Mouse (Mus musculus): ENCODE measurements at regions not wholly inside any gene's neighbourhood (a gene's known extent, or its start where the extent isn't known, plus 50 kb on each side); places are given as distances from the start of the nearest gene placed in this dataset.
"Not testable (repeated sequence)": the region's sequence is repeated elsewhere in the genome, so short reads cannot be mapped to it uniquely, and the experiment has no call there.

DNA sequence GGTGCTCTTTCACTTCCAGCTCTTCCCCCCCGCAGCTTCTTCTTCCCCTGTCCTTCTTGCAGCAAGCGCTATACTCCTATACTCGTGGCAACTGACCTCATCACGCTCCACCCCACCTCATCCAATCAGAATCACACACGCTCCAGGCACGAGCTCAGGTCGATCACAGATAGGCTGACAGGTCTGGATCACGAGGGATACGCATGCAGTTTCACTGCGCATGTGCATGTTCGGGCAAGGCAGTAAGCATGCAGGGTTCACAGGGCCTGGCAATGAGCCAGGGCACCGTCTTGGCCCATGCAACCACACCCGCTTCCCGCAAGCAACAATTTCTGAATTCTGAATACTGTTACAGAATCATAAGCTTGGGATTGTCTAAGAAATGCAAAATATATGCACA, 701.9 kb downstream of the Trib2 start:
- no peak for DNase-seq (ENCODE audit: low spot score)

DNA sequence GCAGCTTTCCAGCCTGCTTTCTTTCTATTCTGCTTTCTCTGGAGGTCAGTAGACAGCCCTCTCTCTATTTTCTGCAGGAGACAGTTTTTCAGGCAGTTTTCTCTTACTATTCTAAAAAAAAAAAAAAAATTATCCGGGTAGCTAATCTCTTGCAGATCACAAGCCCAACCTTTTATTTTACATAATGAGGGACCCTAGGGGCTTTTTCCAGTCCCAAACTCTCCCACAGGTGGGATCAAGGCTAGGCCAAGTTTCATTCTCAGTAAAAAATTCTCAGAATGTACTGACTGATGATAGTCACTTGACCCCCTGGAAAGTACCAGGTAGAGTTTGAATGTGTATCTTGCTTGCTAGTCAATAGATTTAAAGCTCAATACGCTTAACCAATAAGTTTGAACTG, 705.7 kb downstream of the Trib2 start:
- no peak for DNase-seq (ENCODE audit: low spot score)

DNA sequence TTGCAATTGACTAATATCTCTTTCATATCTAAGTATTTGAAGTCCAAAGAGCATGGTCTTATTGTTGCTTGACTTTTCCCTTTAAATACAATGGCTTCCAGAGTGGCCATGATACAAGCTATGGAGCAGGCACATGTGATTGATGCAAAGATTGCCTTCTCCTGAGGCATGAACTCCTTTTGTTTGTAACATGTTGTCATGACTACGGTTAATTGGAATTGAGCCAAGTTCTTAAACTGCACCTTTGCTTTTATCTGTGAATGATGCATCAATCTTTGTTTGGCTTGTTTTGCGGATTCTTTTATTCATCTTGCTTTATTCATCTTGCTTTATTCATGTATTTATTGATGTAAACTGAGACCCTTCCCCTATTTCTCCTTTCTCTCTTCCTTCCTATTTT, 711.8 kb downstream of the Trib2 start:
- no peak for DNase-seq (ENCODE audit: low spot score)

DNA sequence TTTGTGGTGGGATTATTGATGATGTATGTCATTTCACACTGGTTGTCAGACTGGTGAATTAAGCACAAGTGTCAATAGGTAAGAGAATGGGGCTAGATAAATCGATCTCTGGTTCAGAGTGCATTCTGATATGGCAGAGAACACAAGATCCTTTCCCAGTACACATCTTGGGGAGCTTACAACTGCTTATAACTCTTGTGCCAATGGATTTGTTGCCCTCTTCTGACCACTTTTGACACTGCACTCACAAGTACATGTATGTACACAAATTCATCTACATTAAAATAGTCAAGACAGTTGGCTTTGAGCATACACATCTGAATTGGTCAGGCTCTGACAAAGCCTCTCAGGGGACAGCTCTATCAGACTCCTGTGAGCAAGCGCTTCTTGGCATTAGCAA, 738.1 kb downstream of the Trib2 start:
- DNase-seq (ENCODE audit: low spot score) = no peak

DNA sequence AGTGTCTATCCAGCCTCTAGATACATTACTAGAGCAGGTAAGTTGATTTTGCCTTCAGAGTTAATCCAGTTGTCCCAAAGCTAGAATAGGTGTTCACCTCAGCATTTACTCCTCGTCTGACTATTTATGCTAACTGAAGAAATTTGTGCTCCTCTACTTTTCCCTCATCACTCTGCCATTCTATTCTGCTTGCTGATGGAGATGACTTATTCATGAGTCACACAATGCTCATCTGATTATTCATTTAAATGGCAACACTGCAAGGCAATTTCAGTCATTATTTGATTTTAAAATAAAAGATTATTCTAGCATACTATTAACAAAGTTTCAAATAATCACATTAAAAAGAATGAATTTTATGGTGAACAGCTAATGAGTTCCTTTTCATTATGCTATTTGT, 752.4 kb downstream of the Trib2 start:
- DNase-seq (ENCODE audit: low spot score) = no peak

DNA sequence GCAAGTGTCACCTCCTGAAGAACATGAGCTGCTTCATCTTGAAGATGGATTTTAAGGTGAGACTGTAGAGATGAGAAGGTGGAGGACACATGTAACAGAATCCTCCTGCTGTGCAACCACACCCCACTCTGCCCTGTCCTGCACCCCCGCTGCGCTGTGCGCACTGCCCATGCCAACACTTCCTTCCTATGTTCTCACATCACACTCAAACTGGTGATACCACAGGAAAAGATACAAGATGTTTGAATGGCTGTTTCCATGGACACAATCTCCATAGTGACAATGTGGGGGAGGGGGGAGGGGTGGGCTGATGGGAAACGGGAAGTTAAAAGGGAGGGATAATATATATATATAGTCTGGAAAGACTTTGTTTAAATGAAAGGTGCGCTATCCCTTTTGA, 765.3 kb downstream of the Trib2 start:
- no peak for DNase-seq (ENCODE audit: low spot score)

DNA sequence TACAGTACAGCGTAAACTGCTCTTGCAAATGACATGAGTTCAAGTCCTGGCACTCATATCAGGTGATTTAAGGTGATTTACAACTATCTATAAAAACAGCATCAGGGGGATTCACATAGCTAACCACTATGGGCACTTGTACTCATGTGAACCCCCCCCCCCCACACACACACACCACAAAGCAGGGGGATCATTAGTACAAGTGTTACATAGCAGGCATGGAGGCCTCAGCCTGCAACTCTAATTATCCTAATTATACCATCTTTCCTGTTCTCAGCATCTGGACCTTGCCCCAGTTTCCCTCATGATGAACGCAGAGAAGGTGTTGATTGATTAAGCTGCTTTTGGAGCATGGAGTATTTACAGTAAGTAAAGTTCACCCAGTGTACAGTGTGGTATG, 773.5 kb downstream of the Trib2 start:
- DNase-seq (ENCODE audit: low spot score) = no peak

DNA sequence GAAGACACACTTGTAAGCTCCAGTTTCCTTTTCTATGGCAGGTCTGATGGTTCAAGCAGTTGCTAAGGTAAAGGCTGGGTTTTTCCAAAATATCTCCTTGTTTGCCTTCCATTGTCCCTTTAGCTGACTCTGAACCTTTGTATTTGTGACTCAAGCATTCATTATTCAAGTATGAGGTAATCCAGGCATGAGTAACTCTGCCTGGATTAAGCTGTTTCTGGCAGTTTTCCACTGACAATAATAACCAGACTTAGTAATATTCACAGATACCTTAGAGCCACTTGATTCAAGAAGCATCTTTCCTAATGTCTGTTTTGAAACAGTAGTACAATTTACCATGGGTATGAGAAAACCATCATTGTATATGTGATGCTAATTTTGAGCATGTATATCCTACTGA, 805.6 kb downstream of the Trib2 start:
- DNase-seq (ENCODE audit: low spot score) = no peak

DNA sequence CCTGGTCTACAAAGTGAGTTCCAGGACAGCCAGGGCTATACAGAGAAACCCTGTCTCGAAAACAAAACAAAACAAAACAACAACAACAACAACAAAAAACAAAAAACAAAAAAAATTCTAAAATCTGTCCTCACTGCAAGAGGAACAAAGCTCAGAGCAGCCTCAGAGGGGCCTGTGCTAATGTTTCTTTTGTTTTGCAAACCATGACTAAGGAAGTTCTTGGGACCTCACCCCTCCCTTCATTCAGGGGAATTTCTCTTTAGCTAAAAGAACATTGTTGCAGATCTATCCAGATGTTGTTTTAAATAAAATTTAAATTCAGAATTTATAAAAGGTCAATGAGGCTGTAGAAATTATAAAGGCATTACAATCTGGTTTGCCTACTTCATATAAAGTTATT, 814.3 kb downstream of the Trib2 start:
- not testable (repeated sequence) for DNase-seq (ENCODE audit: low spot score)
